Mouse (Mus musculus): ENCODE measurements around the gene Esd.

Esd gene

GRCm38 (mm10) chr14:74732079-74732783 lies at the start of gene Esd:
Gene Esd (plus strand): TSS chr14:74732297.
- peak; percentile 97 for DNase-seq (ENCODE audit: low read depth, low spot score)

GRCm38 (mm10) chr14:74684298-74684978 lies 47.7 kb upstream of the Esd start:
- no peak for DNase-seq (ENCODE audit: low read depth, low spot score)

GRCm38 (mm10) chr14:74691963-74692362 lies 40.1 kb upstream of the Esd start:
- no peak for DNase-seq (ENCODE audit: low read depth, low spot score)

- no peak for DNase-seq (ENCODE audit: low read depth, low spot score)
Measured at GRCm38 (mm10) chr14:74696766-74697165, 35.3 kb upstream of the Esd start.

- no peak for DNase-seq (ENCODE audit: low read depth, low spot score)
Measured at GRCm38 (mm10) chr14:74697432-74697831, 34.7 kb upstream of the Esd start.

GRCm38 (mm10) chr14:74699241-74699640 lies 32.9 kb upstream of the Esd start:
- DNase-seq (ENCODE audit: low read depth, low spot score), result no peak

GRCm38 (mm10) chr14:74703930-74704329 lies 28.2 kb upstream of the Esd start:
- no peak for DNase-seq (ENCODE audit: low read depth, low spot score)

- peak; percentile 61 for DNase-seq (ENCODE audit: low read depth, low spot score)
Measured at GRCm38 (mm10) chr14:74709054-74709453, 23.0 kb upstream of the Esd start.

GRCm38 (mm10) chr14:74723541-74723940 lies 8.6 kb upstream of the Esd start:
- no peak for DNase-seq (ENCODE audit: low read depth, low spot score)

GRCm38 (mm10) chr14:74731221-74732078 lies 647 bp upstream of the Esd start:
- DNase-seq (ENCODE audit: low read depth, low spot score), result no peak

GRCm38 (mm10) chr14:74733397-74733796 lies 1.3 kb downstream of the Esd start:
- no peak for DNase-seq (ENCODE audit: low read depth, low spot score)

GRCm38 (mm10) chr14:74735471-74735870 lies 3.4 kb downstream of the Esd start:
- no peak for DNase-seq (ENCODE audit: low read depth, low spot score)

GRCm38 (mm10) chr14:74736850-74737249 lies 4.8 kb downstream of the Esd start:
- peak; percentile 76 for DNase-seq (ENCODE audit: low read depth, low spot score)

- peak; percentile 73 for DNase-seq (ENCODE audit: low read depth, low spot score)
Measured at GRCm38 (mm10) chr14:74764191-74764918, 32.3 kb downstream of the Esd start.

- DNase-seq (ENCODE audit: low read depth, low spot score), result no peak
Measured at GRCm38 (mm10) chr14:74767892-74768291, 35.8 kb downstream of the Esd start.

- no peak for DNase-seq (ENCODE audit: low read depth, low spot score)
Measured at GRCm38 (mm10) chr14:74774046-74774619, 42.0 kb downstream of the Esd start.

GRCm38 (mm10) chr14:74784243-74784934 lies 52.3 kb downstream of the Esd start:
- DNase-seq (ENCODE audit: low read depth, low spot score), result no peak

GRCm38 (mm10) chr14:74787717-74788116 lies 55.6 kb downstream of the Esd start:
- DNase-seq (ENCODE audit: low read depth, low spot score), result no peak

- no peak for DNase-seq (ENCODE audit: low read depth, low spot score)
Measured at GRCm38 (mm10) chr14:74788766-74789165, 56.7 kb downstream of the Esd start.

GRCm38 (mm10) chr14:74790535-74790934 lies 58.4 kb downstream of the Esd start:
- no peak for DNase-seq (ENCODE audit: low read depth, low spot score)

GRCm38 (mm10) chr14:74792793-74793192 lies 60.7 kb downstream of the Esd start:
- no peak for DNase-seq (ENCODE audit: low read depth, low spot score)
